Mouse (Mus musculus): Measurements from ENCODE around the gene Olfr1344. TPM values are rescaled to one million over a fixed set of nuclear protein-coding genes. Genes with fewer than 3 reads are reported as not detected.
"Not testable (repeated sequence)": the region's sequence is repeated elsewhere in the genome, so short reads cannot be mapped to it uniquely, and the experiment has no call there.

Gene Olfr1344
- polyA plus RNA-seq, 1 experiment: not detected

- Histone ChIP-seq H3K4me1 (ENCODE audit: control insufficient read depth, insufficient read depth, low read length) (no peaks in the 10 kb centered on the region), H3K4me3 (replicated peaks; ENCODE audit: extremely low read depth, low read depth, low read length) (no peak overlapping the region)
- peak; percentile 8 for DNase-seq
- no peak for TF ChIP-seq POLR2A (IDR thresholded peaks at IDR 0.05; ENCODE audit: borderline replicate concordance, extremely low read depth, low read depth, low read length)
- peak; percentile 75 for TF ChIP-seq CTCF (IDR thresholded peaks at IDR 0.05; ENCODE audit: insufficient read depth, low read length)
- 31% methylated on average over 2 of the region's 2 CpGs for WGBS
Observed at GRCm38 (mm10) chr7:6430342-6430741, 8.1 kb upstream of the Olfr1344 start.

GRCm38 (mm10) chr7:6441173-6441572, 2.7 kb downstream of the Olfr1344 start:
- Histone ChIP-seq H3K4me3 (replicated peaks; ENCODE audit: extremely low read depth, low read depth, low read length) (no peak overlapping the region), H3K4me1 (ENCODE audit: control insufficient read depth, insufficient read depth, low read length) (no peaks in the 10 kb centered on the region)
- 55% methylated on average over 2 of the region's 2 CpGs for WGBS
- no peak for TF ChIP-seq POLR2A (IDR thresholded peaks at IDR 0.05; ENCODE audit: borderline replicate concordance, extremely low read depth, low read depth, low read length)
- no peak for TF ChIP-seq CTCF (IDR thresholded peaks at IDR 0.05; ENCODE audit: insufficient read depth, low read length)
- DNase-seq: no peak

- no peak for TF ChIP-seq POLR2A (IDR thresholded peaks at IDR 0.05; ENCODE audit: borderline replicate concordance, extremely low read depth, low read depth, low read length)
- TF ChIP-seq CTCF (IDR thresholded peaks at IDR 0.05; ENCODE audit: insufficient read depth, low read length): no peak
- 65% methylated on average over 5 of the region's 5 CpGs for WGBS
- Histone ChIP-seq H3K4me3 (replicated peaks; ENCODE audit: extremely low read depth, low read depth, low read length) (no peak overlapping the region), H3K4me1 (ENCODE audit: control insufficient read depth, insufficient read depth, low read length) (no peaks in the 10 kb centered on the region)
- DNase-seq: no peak
Observed at GRCm38 (mm10) chr7:6447771-6448170, 9.3 kb downstream of the Olfr1344 start.

GRCm38 (mm10) chr7:6455868-6456267, 17.4 kb downstream of the Olfr1344 start, which contains the start of gene Olfr1336:
Gene Olfr1336, plus strand, starts transcription at chr7:6456168.
- no peaks in the 10 kb centered on the region for H3K4me1 ChIP-seq (ENCODE audit: control insufficient read depth, insufficient read depth, low read length)
- TF ChIP-seq POLR2A (IDR thresholded peaks at IDR 0.05; ENCODE audit: borderline replicate concordance, extremely low read depth, low read depth, low read length) (no peak), CTCF (IDR thresholded peaks at IDR 0.05; ENCODE audit: insufficient read depth, low read length) (no peak)
- no peak within 1 kb of the TSS for H3K4me3 ChIP-seq (replicated peaks; ENCODE audit: extremely low read depth, low read depth, low read length)
- no peak for DNase-seq

- TF ChIP-seq POLR2A (IDR thresholded peaks at IDR 0.05; ENCODE audit: borderline replicate concordance, extremely low read depth, low read depth, low read length) (no peak), CTCF (IDR thresholded peaks at IDR 0.05; ENCODE audit: insufficient read depth, low read length) (no peak)
- Histone ChIP-seq H3K4me1 (ENCODE audit: control insufficient read depth, insufficient read depth, low read length) (no peaks in the 10 kb centered on the region), H3K4me3 (replicated peaks; ENCODE audit: extremely low read depth, low read depth, low read length) (no peak overlapping the region)
- 42% methylated on average over 3 of the region's 3 CpGs for WGBS
- DNase-seq: no peak
Observed at GRCm38 (mm10) chr7:6456399-6456798, 17.9 kb downstream of the Olfr1344 start.

GRCm38 (mm10) chr7:6466951-6467350, 28.5 kb downstream of the Olfr1344 start, which contains the start of gene Olfr1346:
Gene Olfr1346, plus strand, starts transcription at chr7:6467101.
- Histone ChIP-seq H3K4me3 (replicated peaks; ENCODE audit: extremely low read depth, low read depth, low read length) (no peak within 1 kb of the TSS), H3K4me1 (ENCODE audit: control insufficient read depth, insufficient read depth, low read length) (no peaks in the 10 kb centered on the region)
- no peak for DNase-seq
- no peak for TF ChIP-seq POLR2A (IDR thresholded peaks at IDR 0.05; ENCODE audit: borderline replicate concordance, extremely low read depth, low read depth, low read length)
- TF ChIP-seq CTCF (IDR thresholded peaks at IDR 0.05; ENCODE audit: insufficient read depth, low read length): no peak

DNA sequence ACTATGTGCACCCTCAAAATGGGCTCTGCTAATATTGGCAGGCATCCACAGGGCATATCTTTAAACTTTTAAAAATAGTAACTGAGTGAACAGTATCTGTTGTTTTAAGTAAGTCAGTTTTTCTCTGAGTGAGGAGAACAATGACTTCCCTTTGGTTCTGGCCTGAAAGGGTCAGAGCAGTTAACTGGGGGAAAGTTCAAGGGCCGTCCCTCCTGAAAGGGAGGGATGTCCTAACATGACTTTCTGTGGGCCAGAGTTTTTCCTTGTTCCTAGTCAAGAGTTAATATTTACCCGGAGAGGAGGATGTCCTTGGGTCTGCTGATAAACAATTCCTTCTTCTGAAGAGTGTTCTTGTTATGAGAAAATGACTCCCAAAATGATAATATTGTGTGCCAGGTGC, 39.1 kb downstream of the Olfr1344 start:
- H3K4me1 ChIP-seq (ENCODE audit: control insufficient read depth, insufficient read depth, low read length); H3K4me3 ChIP-seq (replicated peaks; ENCODE audit: extremely low read depth, low read depth, low read length); DNase-seq: not testable (repeated sequence)
- WGBS: 60% methylated on average over 2 of the region's 2 CpGs

- TF ChIP-seq POLR2A (IDR thresholded peaks at IDR 0.05; ENCODE audit: borderline replicate concordance, extremely low read depth, low read depth, low read length) (no peak), CTCF (IDR thresholded peaks at IDR 0.05; ENCODE audit: insufficient read depth, low read length) (no peak)
- DNase-seq: no peak
- WGBS: 13% methylated on average over 2 of the region's 2 CpGs
- Histone ChIP-seq H3K4me3 (replicated peaks; ENCODE audit: extremely low read depth, low read depth, low read length) (no peak within 1 kb of the TSS), H3K4me1 (ENCODE audit: control insufficient read depth, insufficient read depth, low read length) (no peaks in the 10 kb centered on the region)
Observed at GRCm38 (mm10) chr7:6486841-6487240, 48.4 kb downstream of the Olfr1344 start, which contains the start of gene Olfr5. Gene Olfr5, minus strand, starts transcription at chr7:6486941.

Other genes with a start within 250 kb of the Olfr1344 start
- gene Galp, start 241.6 kb upstream of the Olfr1344 start, polyA plus RNA-seq (2012; rRNA removed): not detected in 2 replicates
- gene Zscan5b, start 216.4 kb upstream of the Olfr1344 start, polyA plus RNA-seq (2012; rRNA removed): not detected in 2 replicates
- gene Epp13, start 186.0 kb upstream of the Olfr1344 start, polyA plus RNA-seq (2012; rRNA removed): not detected in 2 replicates
- gene Zfp667, start 152.1 kb upstream of the Olfr1344 start, polyA plus RNA-seq (2012; rRNA removed): 0.45 and 1.1 TPM in 2 replicates
- 0.42 and 0.76 TPM in 2 replicates for gene Zfp583, start 107.4 kb upstream of the Olfr1344 start, polyA plus RNA-seq (2012; rRNA removed)
- gene Gm3854, start 94.9 kb upstream of the Olfr1344 start, polyA plus RNA-seq (2012; rRNA removed): 0.07 and 0.21 TPM in 2 replicates
- 0.35 and 0.59 TPM in 2 replicates for gene Zfp78, start 75.4 kb upstream of the Olfr1344 start, polyA plus RNA-seq (2012; rRNA removed)
- gene Zfp28, start 55.4 kb upstream of the Olfr1344 start, polyA plus RNA-seq (2012; rRNA removed): 2.0 and 3.9 TPM in 2 replicates
- gene Smim17, start 40.0 kb upstream of the Olfr1344 start, polyA plus RNA-seq (2012; rRNA removed): not detected in 2 replicates
- gene Gm20715, start 28.4 kb upstream of the Olfr1344 start, polyA plus RNA-seq (2012; rRNA removed): 0.03 TPM in 1 of 2 replicates, not detected in the other
- not detected in 2 replicates for gene Olfr1336, start 17.5 kb downstream of the Olfr1344 start, polyA plus RNA-seq (2012; rRNA removed)
- gene Olfr1346, start 28.4 kb downstream of the Olfr1344 start, polyA plus RNA-seq (2012; rRNA removed): not detected in 2 replicates
- not detected in 2 replicates for gene Olfr5, start 48.3 kb downstream of the Olfr1344 start, polyA plus RNA-seq (2012; rRNA removed)
- not detected in 2 replicates for gene Olfr1347, start 61.1 kb downstream of the Olfr1344 start, polyA plus RNA-seq (2012; rRNA removed)
- gene Olfr1348, start 70.1 kb downstream of the Olfr1344 start, polyA plus RNA-seq (2012; rRNA removed): not detected in 2 replicates
- gene Olfr1349, start 84.3 kb downstream of the Olfr1344 start, polyA plus RNA-seq (2012; rRNA removed): not detected in 2 replicates
- gene Olfr1350, start 126.2 kb downstream of the Olfr1344 start, polyA plus RNA-seq (2012; rRNA removed): not detected in 2 replicates

Measured in lung, adult 2 months (tissue).